Mouse (Mus musculus) heart, adult 11 months (tissue): Measurements from ENCODE around the gene Ralgapa2.

Experiments used
- DNase-seq: peaks from one replicate; pipeline ENCODE4 v3.0.0; 2022

Ralgapa2 gene

GRCm38 (mm10) chr2:146290871-146291637 lies 221.1 kb downstream of the Ralgapa2 start:
- no peak for DNase-seq

DNA sequence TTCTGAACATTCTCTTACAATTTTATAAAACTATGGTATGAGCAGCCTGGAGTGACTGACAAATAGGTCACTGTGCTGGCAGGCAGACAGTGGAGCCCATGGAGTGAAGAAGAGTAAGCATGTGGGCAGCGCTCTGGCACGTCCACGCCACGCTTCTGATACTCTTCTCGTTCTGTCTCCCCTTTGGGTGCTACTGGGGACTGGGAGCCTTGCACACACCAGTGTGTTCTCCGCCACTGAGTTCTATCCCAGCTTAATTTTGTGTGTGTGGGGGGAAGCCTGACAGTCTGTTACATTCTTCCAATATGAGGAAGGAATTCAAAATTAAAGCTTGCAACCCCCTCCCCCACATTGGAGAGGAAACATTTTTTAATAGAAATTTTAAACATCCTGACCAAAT lies 221.8 kb downstream of the Ralgapa2 start:
- no peak for DNase-seq

DNA sequence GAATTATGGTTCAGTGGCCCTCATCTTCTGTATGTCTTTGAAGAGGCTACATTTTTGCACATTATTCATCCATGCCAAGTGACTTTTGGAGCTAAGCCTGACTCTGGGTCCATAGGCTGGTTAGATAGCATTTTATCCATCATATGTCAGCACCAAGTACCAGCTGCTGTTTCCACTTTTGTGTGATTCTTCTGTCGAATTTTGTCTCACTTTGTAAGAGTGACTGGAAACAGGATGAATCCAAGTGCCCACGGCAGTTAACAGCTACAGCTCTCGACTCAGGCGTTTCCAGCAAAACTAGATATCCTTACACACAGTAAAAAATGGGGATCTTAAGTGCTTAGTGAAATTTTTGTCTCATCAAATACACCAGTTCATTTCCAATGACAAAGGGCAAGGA lies 222.8 kb downstream of the Ralgapa2 start:
- DNase-seq, result no peak

DNA sequence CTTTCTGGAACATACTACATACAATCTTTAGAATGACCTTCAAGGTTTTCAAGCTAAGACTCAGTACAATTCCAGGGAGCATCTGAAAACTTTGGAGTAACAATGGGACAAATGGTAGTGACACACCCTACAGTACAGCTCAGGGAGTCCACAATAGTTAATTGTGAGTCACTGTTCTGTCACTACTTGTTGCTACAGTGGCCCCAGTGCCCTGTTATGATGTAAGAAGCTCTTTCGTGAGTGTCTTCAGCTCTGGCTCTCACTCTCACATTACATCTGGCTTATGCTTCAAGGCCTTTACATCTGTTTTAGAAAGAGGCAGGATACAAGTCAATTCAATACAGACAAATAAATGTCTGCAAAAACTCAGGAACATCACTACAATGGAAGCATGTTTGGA lies 223.8 kb downstream of the Ralgapa2 start:
- no peak for DNase-seq

DNA sequence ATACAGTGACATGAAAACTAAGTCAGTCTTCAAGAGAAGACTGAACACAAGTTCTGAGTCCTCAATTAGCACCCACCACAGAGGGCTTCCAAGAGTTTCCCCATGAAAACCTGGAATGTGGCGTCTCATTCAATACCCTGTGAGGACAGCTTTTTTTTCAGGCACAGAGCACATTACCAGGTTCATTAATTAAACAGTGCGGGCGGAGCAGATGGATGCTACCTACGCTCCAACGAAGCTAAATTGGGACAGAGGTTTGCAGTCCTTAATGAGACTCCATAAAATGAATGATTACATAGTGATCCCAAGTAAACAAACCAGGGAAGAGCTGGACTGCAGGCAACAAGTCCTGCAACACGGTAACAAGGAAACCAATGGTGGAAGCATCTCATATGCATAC lies 224.6 kb downstream of the Ralgapa2 start:
- no peak for DNase-seq

DNA sequence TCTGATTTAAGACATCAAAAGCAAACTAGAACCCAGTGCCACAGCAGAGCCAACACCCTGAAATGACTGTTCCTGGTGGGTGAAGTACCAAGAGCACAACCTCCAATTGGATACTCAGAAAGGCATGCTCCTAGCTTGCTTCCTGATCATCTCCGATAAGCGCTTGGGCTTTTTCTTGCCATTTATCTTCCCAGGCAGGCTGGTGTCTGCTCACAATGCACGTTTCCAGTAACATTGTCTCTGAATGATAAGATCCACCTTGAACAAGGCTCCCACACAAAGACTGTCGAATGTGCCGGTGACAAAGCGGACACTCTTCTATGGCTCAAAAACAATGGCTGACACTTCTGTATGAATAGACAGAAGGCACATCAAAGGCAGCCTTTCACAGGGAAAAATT lies 230.8 kb downstream of the Ralgapa2 start:
- no peak for DNase-seq

GRCm38 (mm10) chr2:146280921-146281274 lies 231.2 kb downstream of the Ralgapa2 start:
- DNase-seq, result no peak

DNA sequence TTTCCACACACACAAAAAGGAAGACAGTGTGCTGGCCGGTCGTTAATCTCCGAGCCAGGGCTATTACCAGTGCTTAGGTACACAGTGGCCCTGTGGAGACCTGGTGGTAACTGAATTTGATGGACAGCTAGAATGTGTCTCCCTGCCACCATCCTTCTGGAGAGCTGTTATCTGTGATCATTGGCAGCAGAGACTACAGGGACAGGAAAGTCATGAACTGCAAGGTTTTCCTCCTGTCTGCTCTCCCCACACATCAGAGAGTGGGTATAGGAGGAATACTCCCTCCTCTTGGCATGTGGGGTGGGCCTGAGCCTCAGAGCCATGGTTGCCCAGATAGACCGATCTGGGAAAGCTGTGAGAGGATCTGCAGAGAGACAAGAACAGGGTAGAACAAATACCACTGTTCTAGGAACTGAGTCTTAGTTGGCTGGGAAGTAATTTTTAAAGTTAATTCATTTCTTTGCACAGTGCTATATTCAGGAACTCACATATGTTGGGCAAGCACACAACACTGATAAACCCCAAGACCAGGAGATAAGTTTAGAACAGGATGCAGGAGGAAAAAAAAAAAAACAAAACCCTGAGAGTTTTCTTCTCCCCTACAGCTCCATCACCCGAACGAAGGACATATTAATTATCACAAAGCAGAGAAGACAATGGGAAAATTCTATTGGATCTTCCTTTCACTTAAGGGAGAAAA lies 231.8 kb downstream of the Ralgapa2 start:
- DNase-seq, result no peak

- DNase-seq, result no peak
Measured at GRCm38 (mm10) chr2:146279430-146280220, 232.5 kb downstream of the Ralgapa2 start.

GRCm38 (mm10) chr2:146278381-146278780 lies 233.8 kb downstream of the Ralgapa2 start:
- DNase-seq, result peak; percentile 97

GRCm38 (mm10) chr2:146266539-146266938 lies 245.6 kb downstream of the Ralgapa2 start:
- DNase-seq, result no peak

DNA sequence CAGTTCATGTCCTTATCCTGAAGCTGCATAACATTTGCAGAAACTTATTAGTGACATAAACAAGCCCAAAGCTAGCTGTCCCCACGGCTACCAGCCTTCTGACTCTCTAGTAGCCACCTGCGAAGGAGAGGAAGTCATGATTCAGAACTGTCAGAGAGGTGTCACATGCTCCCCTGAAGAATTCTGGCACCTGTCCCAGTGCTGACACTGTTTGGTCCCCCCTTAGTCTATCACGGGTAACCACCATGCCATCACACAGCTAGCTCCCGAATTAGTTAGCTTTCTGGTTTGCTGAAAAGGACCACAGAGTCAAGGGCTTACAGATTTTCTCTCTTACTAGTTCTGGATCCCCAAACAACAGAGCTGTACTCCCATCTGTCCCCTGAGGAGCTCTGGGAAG lies 247.1 kb downstream of the Ralgapa2 start:
- DNase-seq, result peak; percentile 91

DNA sequence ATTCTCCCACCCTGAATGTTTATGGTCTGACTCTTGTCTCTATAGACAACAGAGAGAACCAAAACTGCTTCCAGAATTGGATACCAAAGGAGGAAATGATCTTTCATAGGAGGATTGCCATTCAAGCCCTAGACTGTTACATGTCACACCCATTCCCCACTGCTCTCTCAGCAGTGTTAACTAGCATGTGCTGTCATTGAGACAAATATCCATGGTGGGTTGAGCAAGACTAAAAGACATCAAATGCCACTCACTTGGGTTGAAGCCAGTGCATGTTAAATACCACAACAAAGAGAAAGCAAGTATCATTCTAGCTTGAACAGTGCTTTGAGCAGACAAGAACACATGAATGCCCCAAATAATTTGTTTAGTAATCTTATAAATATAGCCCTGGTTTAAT lies 249.2 kb downstream of the Ralgapa2 start:
- no peak for DNase-seq

GRCm38 (mm10) chr2:146262215-146262614 lies 249.9 kb downstream of the Ralgapa2 start:
- no peak for DNase-seq

GRCm38 (mm10) chr2:146261146-146261545 lies 251.0 kb downstream of the Ralgapa2 start:
- no peak for DNase-seq

- no peak for DNase-seq
Measured at GRCm38 (mm10) chr2:146259787-146260560, 252.2 kb downstream of the Ralgapa2 start.

GRCm38 (mm10) chr2:146258736-146259469 lies 253.2 kb downstream of the Ralgapa2 start:
- peak; percentile 96 for DNase-seq

GRCm38 (mm10) chr2:146257609-146258008 lies 254.5 kb downstream of the Ralgapa2 start:
- no peak for DNase-seq

DNA sequence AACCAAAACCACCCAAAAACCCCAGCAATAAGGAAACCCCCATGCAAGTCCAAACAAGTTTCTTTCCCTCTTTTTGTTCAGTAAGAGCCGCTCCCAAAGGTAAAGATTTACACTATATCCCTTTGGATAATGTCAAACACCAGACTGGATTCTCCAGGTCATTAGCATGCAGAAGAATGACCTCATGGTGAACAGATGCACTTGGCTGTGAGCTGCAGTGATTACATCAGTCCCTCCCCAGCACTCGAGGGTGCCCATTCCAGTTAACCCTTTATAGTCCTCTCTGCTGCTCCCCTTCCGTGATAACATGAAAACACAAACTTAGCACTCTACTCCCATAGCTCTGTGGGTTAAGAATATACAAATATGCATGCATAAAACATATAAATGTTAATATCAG lies 255.1 kb downstream of the Ralgapa2 start:
- no peak for DNase-seq

GRCm38 (mm10) chr2:146256321-146256875 lies 255.7 kb downstream of the Ralgapa2 start:
- no peak for DNase-seq

GRCm38 (mm10) chr2:146255636-146256035 lies 256.5 kb downstream of the Ralgapa2 start:
- DNase-seq, result no peak

DNA sequence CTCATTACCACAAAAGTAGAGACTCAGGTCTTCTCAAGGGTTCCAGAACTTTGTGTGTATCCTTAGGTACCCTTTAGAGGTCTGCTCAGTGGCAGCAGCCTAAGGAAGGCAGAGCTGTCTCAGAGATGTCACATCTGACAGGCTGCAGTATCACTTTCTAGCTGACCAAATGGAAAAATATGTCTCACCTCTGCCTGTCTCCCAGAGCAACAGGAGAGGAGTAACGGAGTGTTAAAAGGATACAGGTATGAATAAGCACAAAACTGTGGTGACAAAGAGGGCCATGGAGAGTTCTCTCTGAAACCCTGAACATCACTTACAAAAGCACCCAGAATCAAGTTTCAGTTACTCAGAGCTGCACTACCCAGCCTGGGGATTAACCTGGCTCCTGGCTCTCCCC lies 257.8 kb downstream of the Ralgapa2 start:
- DNase-seq, result no peak
